Mouse (Mus musculus) CH12.LX (cell line): ENCODE data around the gene Serpinh1. TPM values are rescaled to one million over a fixed set of nuclear protein-coding genes. Genes with fewer than 3 reads are reported as not detected.

Experiments
- DNase-seq: peaks from one replicate; pipeline ENCODE4 v3.0.0-alpha.2; 2013; ENCODE audit errors: extremely low read depth
- H3K27ac ChIP-seq: 2 replicates; pipeline ENCODE4 v1.5.1; 2012; ENCODE audit warnings: low read depth, mild to moderate bottlenecking, control low read depth, moderate library complexity; ENCODE audit not compliant: insufficient read depth
- H3K27me3 ChIP-seq: replicated peaks from 2 replicates; pipeline ENCODE3; 2012; ENCODE audit warnings: inconsistent platforms
- H3K36me3 ChIP-seq, 2 experiments: replicated peaks in 1 of 2; 2 replicates each; pipeline versions ENCODE3 to v1.6.1; 2012; ENCODE audit warnings: inconsistent platforms in 1 of 2, low read length in 1 of 2, mild to moderate bottlenecking in 1 of 2, mixed read lengths in 1 of 2, moderate library complexity in 1 of 2; ENCODE audit not compliant: control insufficient read depth in 1 of 2, insufficient read depth in 1 of 2
- H3K4me1 ChIP-seq, 2 experiments: 2 replicates each; pipeline ENCODE4 v1.6.1; 2012; ENCODE audit warnings: inconsistent platforms in 1 of 2, moderate library complexity in 1 of 2; ENCODE audit not compliant: insufficient read depth in 2 of 2, control insufficient read depth in 1 of 2
- H3K4me2 ChIP-seq: 2 replicates; pipeline ENCODE4 v1.6.1; 2012; ENCODE audit warnings: low read depth, mild to moderate bottlenecking, control low read depth; ENCODE audit not compliant: poor library complexity, insufficient read depth, severe bottlenecking
- H3K4me3 ChIP-seq, 3 experiments: fragments of 150-350 bp in 1 of 3; sonication (generic) in 1 of 3; replicated peaks in 1 of 3; 2 replicates each; pipeline versions ENCODE3 to v1.5.1; 2011 to 2012; ENCODE audit warnings: low read depth in 2 of 3, low read length in 2 of 3, mild to moderate bottlenecking in 2 of 3, moderate library complexity in 2 of 3, control low read depth in 1 of 3, improper control_type of control experiment in 1 of 3, inconsistent platforms in 1 of 3, mixed read lengths in 1 of 3; ENCODE audit not compliant: poor library complexity in 1 of 3
- H3K79me2 ChIP-seq: replicated peaks from 2 replicates; pipeline ENCODE4 v1.6.1; 2012; ENCODE audit warnings: mild to moderate bottlenecking, moderate library complexity; ENCODE audit not compliant: control insufficient read depth, poor library complexity, insufficient read depth, severe bottlenecking; ENCODE audit errors: extremely low read depth
- H3K9ac ChIP-seq: 2 replicates; pipeline ENCODE4 v1.6.1; 2012; ENCODE audit warnings: low read depth, mild to moderate bottlenecking, control low read depth, moderate library complexity; ENCODE audit not compliant: insufficient read depth
- H3K9me3 ChIP-seq: replicated peaks from 2 replicates; pipeline ENCODE3; 2012; ENCODE audit warnings: low read length, inconsistent platforms, mixed read lengths
- BHLHE40 ChIP-seq: IDR thresholded peaks from 2 replicates; pipeline ENCODE4 v1.6.1; 2011; ENCODE audit warnings: mild to moderate bottlenecking, low read depth, low read length, improper control_type of control experiment
- CHD2 ChIP-seq: IDR thresholded peaks from 2 replicates; pipeline ENCODE4 v1.6.1; 2011; ENCODE audit warnings: low read length, improper control_type of control experiment
- CTCF ChIP-seq, 2 experiments: IDR thresholded peaks in 1 of 2; conservative IDR thresholded peaks in 1 of 2; 2 replicates each; pipeline ENCODE4 v1.5.1; 2011 to 2012; ENCODE audit warnings: low read depth in 2 of 2, low read length in 2 of 2, improper control_type of control experiment in 1 of 2, inconsistent platforms in 1 of 2, mild to moderate bottlenecking in 1 of 2, moderate library complexity in 1 of 2
- E2F4 ChIP-seq: IDR thresholded peaks from 2 replicates; pipeline ENCODE4 v1.6.1; 2011; ENCODE audit warnings: low read depth, low read length, improper control_type of control experiment; ENCODE audit not compliant: insufficient replicate concordance
- ELF1 ChIP-seq: IDR thresholded peaks from 2 replicates; pipeline ENCODE4 v1.6.1; 2014; ENCODE audit warnings: low read depth, mild to moderate bottlenecking, inconsistent platforms, low read length, improper control_type of control experiment
- GABPA ChIP-seq: IDR thresholded peaks from 2 replicates; pipeline ENCODE4 v1.6.1; 2012; ENCODE audit warnings: low read depth, low read length, improper control_type of control experiment, inconsistent platforms; ENCODE audit not compliant: insufficient replicate concordance
- JUN ChIP-seq: IDR thresholded peaks from 2 replicates; pipeline ENCODE4 v1.6.1; 2011; ENCODE audit warnings: low read depth, mild to moderate bottlenecking, low read length, improper control_type of control experiment, moderate library complexity; ENCODE audit not compliant: insufficient read depth
- JUND ChIP-seq: conservative IDR thresholded peaks from 2 replicates; pipeline ENCODE4 v1.6.1; 2011; ENCODE audit warnings: low read depth, low read length, improper control_type of control experiment
- MAFK ChIP-seq: IDR thresholded peaks from 2 replicates; pipeline ENCODE4 v1.6.1; 2011; ENCODE audit warnings: low read length, improper control_type of control experiment; ENCODE audit not compliant: insufficient replicate concordance
- MYC ChIP-seq: IDR thresholded peaks from 2 replicates; pipeline ENCODE4 v1.6.1; 2011; ENCODE audit warnings: low read depth, mild to moderate bottlenecking, improper control_type of control experiment, low read length
- NRF1 ChIP-seq: IDR thresholded peaks from 2 replicates; pipeline ENCODE4 v1.6.1; 2014; ENCODE audit warnings: low read depth, mild to moderate bottlenecking, inconsistent platforms, low read length, improper control_type of control experiment, moderate library complexity
- POLR2AphosphoS2 ChIP-seq: IDR thresholded peaks from 2 replicates; pipeline ENCODE4 v1.6.1; 2011; ENCODE audit warnings: low read depth, low read length, improper control_type of control experiment
- RCOR1 ChIP-seq: conservative IDR thresholded peaks from 2 replicates; pipeline ENCODE4 v1.6.1; 2012; ENCODE audit warnings: low read depth, mild to moderate bottlenecking, inconsistent platforms, low read length, improper control_type of control experiment
- SIN3A ChIP-seq: IDR thresholded peaks from 2 replicates; pipeline ENCODE4 v1.6.1; 2012; ENCODE audit warnings: low read length, improper control_type of control experiment, inconsistent platforms
- SMC3 ChIP-seq: IDR thresholded peaks from 2 replicates; pipeline ENCODE4 v1.6.1; 2011; ENCODE audit warnings: low read depth, low read length, improper control_type of control experiment
- UBTF ChIP-seq: IDR thresholded peaks from 2 replicates; pipeline ENCODE4 v1.6.1; 2012; ENCODE audit warnings: low read depth, mild to moderate bottlenecking, inconsistent platforms, low read length, improper control_type of control experiment, moderate library complexity
- ZC3H11A ChIP-seq: IDR thresholded peaks from 2 replicates; pipeline ENCODE4 v1.6.1; 2012; ENCODE audit warnings: low read depth, mild to moderate bottlenecking, inconsistent platforms, low read length, improper control_type of control experiment
- ZKSCAN1 ChIP-seq: IDR thresholded peaks from 2 replicates; pipeline ENCODE4 v1.6.1; 2012; ENCODE audit warnings: low read depth, inconsistent platforms, low read length, improper control_type of control experiment, borderline replicate concordance
- ZNF384 ChIP-seq: IDR thresholded peaks from 2 replicates; pipeline ENCODE4 v1.6.1; 2012; ENCODE audit warnings: low read depth, low read length, improper control_type of control experiment, inconsistent platforms
- dilution Hi-C: fragments of 300-500 bp; cut with MboI; formaldehyde crosslinking; loops from 2 replicates; pipeline ENCODE4 v1.14.3; 2020; ENCODE audit warnings: low sequenced_read_pairs; ENCODE audit not compliant: extremely low pct_unique_long_range_greater_than_20kb, extremely low pct_ligation_motif_present
- in situ Hi-C: fragments of 300-500 bp; cut with MboI; formaldehyde crosslinking; loops from 3 replicates; pipeline ENCODE4 v1.14.3; 2019; ENCODE audit warnings: low sequenced_read_pairs, low pct_ligation_motif_present, low pct_unique_long_range_greater_than_20kb, mixed read lengths
- polyA plus RNA-seq: library from polyadenylated mRNA; unstranded; fragments of >175 nt; gene quantifications from 2 replicates; pipeline ENCODE4 v1.2.1, GENCODE M21; 2012; ENCODE audit warnings: low read depth; ENCODE audit not compliant: insufficient read length
- total RNA-seq, 2 experiments: library from RNA; depleted of rRNA; stranded (reverse); fragments of 300-350 nt in 1 of 2; fragments of >200 nt in 1 of 2; gene quantifications; 2 replicates each; pipeline ENCODE4 v1.2.3; 2012 to 2014

The Serpinh1 gene
- total and polyA plus RNA-seq, 3 experiments = not detected

- H3K9ac ChIP-seq = no peak overlapping the region
- peaks cover 15% of the 10 kb centered on the region for H3K27me3 ChIP-seq
- H3K36me3 ChIP-seq = no peaks in the 10 kb centered on the region
- H3K4me1 ChIP-seq = no peaks in the 10 kb centered on the region
- no peak for TF ChIP-seq UBTF
- no peak for TF ChIP-seq ZKSCAN1
- no peak for TF ChIP-seq ZNF384
- TF ChIP-seq MAFK = no peak
- TF ChIP-seq CHD2 = no peak
- no peak for TF ChIP-seq POLR2AphosphoS2
- no peak for TF ChIP-seq ELF1
- TF ChIP-seq RCOR1 = no peak
- TF ChIP-seq JUND = no peak
- no peak for TF ChIP-seq BHLHE40
- no peak for TF ChIP-seq E2F4
- no peak for TF ChIP-seq SIN3A
- TF ChIP-seq SMC3 = no peak
- TF ChIP-seq, all 38 proteins: peak for 0
- in situ Hi-C loops = loop anchor here (5.0 kb wide), 1 partner anchor 36 kb away; no protein-coding TSS in a partner anchor
- H3K4me3 ChIP-seq = no peak overlapping the region
- no peak for DNase-seq
- dilution Hi-C loops = no loop called here
- no peak overlapping the region for H3K27ac ChIP-seq
- H3K4me2 ChIP-seq = no peak overlapping the region
- H3K79me2 ChIP-seq = no peaks in the 10 kb centered on the region
- H3K9me3 ChIP-seq = no peaks in the 10 kb centered on the region
Observed at GRCm38 (mm10) chr7:99326128-99326527, 26.9 kb downstream of the Serpinh1 start.

GRCm38 (mm10) chr7:99324810-99325209 is 28.2 kb downstream of the Serpinh1 start:
- no peak overlapping the region for H3K4me2 ChIP-seq
- no peaks in the 10 kb centered on the region for H3K9me3 ChIP-seq
- in situ Hi-C loops = loop anchor here (5.0 kb wide), 1 partner anchor 37 kb away; no protein-coding TSS in a partner anchor
- no peak overlapping the region for H3K27ac ChIP-seq
- H3K27me3 ChIP-seq = peaks cover 15% of the 10 kb centered on the region
- dilution Hi-C loops = no loop called here
- no peak overlapping the region for H3K4me3 ChIP-seq
- H3K79me2 ChIP-seq = no peaks in the 10 kb centered on the region
- TF ChIP-seq JUN = no peak
- TF ChIP-seq ZC3H11A = no peak
- TF ChIP-seq MYC = no peak
- TF ChIP-seq CTCF (conservative IDR thresholded peaks at IDR 0.05 in 1 of 2, IDR thresholded peaks at IDR 0.05 in 1 of 2; ENCODE audit: low read depth in 2 of 2, low read length in 2 of 2) = no peak
- TF ChIP-seq ZNF384 = no peak
- TF ChIP-seq SMC3 = no peak
- TF ChIP-seq GABPA = no peak
- TF ChIP-seq NRF1 = no peak
- no peak for TF ChIP-seq CHD2
- TF ChIP-seq, all 38 proteins: peak for 0
- H3K36me3 ChIP-seq = no peaks in the 10 kb centered on the region
- H3K4me1 ChIP-seq = no peaks in the 10 kb centered on the region
- H3K9ac ChIP-seq = no peak overlapping the region
- no peak for DNase-seq
